Mouse (Mus musculus) heart, postnatal 25 days (tissue): ENCODE results near the gene Bcl2l14. TPM values are rescaled to one million over a fixed set of nuclear protein-coding genes. Genes with fewer than 3 reads are reported as not detected.

Experiments
- DNase-seq: peaks from one replicate; pipeline ENCODE4 v3.0.0; 2022; ENCODE audit warnings: low spot score
- intact Hi-C: fragments of 180-260 bp; cut with DNase I; formaldehyde crosslinking; loops from one replicate; pipeline ENCODE4 v1.15.1; 2025
- total RNA-seq, 2 experiments: library from RNA; stranded (reverse); gene quantifications; 2 replicates each; pipeline ENCODE4 v1.2.3; 2021

Gene Bcl2l14
- total RNA-seq, 2 experiments from 2014 or later, result not detected

DNA sequence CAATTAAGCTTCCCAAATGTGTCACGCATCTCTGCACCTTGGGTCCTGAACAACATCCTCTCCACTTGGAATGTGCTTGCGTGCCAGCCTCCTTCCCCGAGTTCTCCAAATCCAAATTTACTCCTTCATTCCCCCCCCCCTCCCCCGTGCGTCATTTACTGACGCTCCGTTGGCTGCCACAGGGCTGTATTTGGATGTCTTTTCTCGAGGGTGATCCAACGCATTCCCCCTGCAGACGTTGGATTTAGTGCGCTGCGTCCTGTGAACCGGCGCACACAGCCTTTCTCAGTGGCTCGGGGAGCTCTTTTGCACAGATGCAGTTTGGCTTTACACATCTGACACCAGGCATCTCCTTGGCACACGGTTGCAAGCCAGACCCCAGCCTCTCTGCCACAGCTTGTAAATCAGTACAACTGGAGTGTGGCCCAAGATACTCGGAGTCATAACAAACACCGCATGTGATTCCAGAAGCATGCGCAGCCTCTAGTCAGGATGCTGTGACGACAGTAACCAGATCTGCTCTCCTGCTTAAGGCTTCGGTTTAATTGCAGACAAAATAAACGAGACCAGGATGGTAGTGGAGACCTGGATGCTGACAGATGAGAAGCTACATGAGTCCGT, 43.4 kb downstream of the Bcl2l14 start:
- peak; percentile 16 for DNase-seq
- intact Hi-C loops, result no loop called here

DNA sequence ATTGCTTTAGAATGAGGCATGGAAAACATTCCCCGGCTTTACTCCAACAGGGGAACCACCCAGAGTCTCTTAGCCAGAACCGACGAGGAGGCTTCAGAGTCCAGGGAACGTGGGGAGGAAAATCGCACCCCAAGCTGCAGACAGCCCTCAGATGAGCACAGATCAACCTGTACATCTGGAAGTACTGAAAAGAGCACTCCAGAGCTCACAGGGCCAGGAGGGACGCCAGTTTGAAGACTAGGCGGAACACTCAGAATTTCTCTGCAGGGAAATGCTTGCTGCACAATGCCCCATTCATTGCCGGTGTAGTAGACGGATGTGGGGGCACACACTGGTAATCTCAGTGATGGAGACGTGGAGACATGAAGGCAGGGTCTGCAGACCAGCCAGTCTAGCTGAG, 43.9 kb downstream of the Bcl2l14 start:
- intact Hi-C loops, result no loop called here
- no peak for DNase-seq

DNA sequence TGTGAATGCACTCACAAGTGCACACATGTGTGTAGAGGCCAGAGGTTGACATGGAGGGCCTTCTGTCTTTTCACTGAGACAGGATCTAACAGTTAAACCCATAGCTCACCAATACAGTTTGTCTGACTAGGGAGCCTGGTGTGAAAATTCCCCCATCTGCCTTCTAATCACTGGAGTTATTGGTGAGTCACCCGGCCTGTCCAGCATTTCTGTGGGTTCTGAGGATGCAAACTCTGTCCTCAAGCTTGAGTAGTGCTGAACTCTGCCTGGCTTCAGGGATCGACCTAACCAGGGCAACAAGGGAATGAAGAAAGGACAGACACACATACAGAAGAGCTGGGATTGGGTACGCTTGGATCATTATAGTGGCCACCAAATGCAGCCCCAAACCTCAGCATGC, 45.6 kb downstream of the Bcl2l14 start:
- intact Hi-C loops, result no loop called here

DNA sequence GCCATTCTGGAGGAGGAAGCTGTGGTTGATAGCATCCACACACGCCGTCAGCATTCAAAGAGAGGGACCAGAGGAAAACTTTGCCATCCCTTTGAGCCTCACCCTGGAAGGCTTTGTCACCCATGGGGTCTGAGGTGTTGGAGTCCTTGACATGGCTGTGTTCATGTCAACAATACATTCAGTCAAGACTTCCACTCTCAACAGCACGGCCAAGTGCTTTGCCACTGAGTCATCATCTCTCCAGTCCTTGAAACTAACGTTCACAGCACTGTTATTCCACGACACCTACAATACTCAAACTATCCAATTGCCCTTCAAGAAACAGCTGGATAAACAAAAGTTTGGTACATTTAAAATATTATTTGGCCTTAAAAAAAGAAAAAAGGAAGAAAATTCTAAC, 46.1 kb downstream of the Bcl2l14 start:
- DNase-seq, result no peak
- intact Hi-C loops, result no loop called here

More for the DNA sequence above, 45.6 kb downstream of the Bcl2l14 start:
- DNase-seq, result no peak

DNA sequence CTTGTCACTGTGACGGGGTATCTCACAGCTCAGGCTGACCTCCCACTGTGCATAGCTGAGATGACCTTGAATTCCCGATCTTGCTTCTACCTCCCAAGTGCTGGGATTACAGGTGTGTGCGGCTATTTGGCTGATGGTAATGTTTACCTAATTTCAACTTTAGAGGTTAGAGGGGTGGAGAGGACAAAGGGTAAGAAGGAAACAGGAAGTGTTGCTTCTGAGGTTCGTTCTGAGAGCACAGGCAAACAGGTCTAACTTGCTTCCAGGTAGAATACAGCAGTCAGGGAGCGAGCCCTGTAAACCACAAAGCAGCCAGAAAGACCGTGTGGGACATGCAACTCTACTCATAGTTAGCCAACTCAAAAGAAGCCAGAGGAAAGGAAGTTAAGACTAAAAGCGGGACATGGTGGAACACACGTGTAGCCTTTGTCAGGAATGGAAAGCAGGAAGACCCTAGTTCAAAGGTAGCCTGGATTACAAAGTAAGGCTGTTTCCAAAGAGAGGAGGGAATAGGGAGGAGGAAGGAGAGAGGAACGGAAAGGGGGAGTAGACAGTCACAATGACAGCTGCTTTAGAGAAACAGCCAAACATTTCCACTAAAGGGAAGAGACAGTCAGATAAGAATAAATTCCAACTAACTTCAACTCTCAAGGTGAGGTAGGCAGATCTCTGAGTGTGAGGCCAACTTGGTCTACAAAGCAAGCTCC, 47.2 kb downstream of the Bcl2l14 start:
- no peak for DNase-seq
- intact Hi-C loops, result no loop called here

DNA sequence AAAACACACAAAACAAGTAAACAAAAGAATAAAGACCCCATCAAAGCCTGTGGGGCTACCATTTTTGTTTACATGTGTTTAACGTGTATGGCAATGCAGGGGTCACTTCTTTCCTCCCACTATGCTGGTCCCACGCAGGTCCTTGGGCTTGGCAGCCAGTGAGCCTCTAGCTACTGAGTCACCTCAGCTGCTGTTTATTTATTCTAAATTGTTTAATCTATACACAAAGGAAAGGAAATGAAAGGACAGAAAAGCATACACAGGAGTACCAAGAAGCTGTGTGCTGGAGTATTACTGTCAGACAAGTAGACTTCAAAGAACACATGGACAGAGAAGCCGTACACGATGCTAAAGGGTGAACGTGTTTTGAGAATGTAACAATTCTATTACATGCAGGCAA, 47.8 kb downstream of the Bcl2l14 start:
- intact Hi-C loops, result no loop called here
- DNase-seq, result no peak

DNA sequence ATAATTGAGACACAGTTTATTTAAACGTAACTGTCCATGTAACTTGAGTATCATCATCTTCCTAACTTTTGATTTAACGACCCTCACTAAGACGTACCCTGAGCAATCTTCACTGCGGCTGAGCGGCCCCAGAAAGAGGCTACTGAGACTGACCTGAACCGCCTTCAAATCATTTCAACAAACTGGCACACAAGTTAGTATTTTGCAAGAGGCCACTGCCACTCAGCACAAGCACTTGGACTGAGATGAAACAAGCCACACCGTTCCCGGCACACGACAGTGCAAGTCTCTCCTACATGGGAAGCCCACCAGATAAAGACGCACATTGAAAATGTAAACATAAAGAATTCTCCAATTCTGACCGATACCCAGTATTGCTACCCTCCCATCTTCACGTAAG, 52.3 kb downstream of the Bcl2l14 start:
- intact Hi-C loops, result no loop called here
- DNase-seq, result no peak

DNA sequence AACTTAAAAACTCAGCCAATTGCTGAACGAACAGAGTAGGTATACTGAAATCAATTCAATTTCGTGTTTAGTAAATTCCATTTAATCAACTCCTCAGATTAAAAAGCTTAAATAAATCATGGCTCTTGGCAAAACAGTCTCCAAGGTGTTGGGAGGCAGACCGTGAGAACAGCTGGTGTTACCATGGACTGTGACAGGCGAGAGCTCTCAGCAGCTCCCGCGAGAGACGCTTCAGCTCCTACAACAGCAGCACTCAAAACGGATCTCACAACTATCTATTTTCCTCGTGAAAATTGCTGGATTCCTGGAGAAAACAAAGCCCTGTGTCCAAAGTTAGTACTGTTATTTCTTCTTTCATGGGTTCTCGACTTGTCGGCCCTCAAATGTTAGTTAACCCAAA, 53.8 kb downstream of the Bcl2l14 start:
- intact Hi-C loops, result loop anchor here (2.0 kb wide), 1 partner anchor 25 kb away; no protein-coding TSS in a partner anchor
- DNase-seq, result no peak

DNA sequence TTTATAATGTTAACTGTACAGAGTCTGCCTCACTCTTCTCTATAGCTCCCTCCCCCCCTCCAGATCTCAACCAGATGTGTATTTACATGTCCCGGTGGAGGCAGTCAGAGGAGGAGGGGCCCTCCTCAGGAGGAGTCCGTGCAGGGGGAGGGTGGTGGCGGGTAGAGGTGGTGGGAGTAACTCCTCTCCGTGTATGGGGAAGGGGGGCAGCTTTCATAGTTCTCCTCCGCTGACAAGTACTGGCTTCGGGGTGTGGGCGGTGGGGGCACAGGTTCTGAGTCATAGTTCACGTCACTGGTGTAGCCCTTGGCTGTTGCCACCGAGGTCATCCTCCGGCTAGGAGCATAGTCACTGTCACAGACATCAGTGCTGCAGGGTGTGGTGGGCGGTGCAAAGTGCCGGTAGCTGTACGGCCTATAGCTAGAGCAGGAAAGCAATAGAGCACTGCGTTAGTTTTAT, 54.6 kb downstream of the Bcl2l14 start:
- DNase-seq, result no peak

DNA sequence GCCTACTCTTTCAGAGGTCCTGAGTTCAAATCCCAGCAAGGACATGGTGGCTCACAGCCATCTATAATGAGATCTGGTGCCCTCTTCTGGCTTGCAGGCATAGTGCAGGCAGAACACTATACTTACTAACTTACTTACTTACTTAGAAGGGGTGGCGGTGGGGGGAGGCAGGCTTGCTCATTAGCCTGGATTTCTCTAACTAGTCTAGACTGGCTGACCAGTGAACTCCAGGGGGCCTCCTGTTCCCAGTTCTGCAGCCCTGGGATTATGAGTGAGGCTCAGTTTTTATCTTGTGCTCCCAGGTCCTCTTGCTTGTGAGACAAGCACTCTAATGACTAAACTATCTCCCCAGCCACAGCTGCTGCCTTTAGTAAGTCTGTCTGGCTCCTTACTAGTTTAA, 58.0 kb downstream of the Bcl2l14 start:
- DNase-seq, result no peak
- intact Hi-C loops, result no loop called here

More for the DNA sequence above, 54.6 kb downstream of the Bcl2l14 start:
- intact Hi-C loops, result loop anchor here (2.0 kb wide), 1 partner anchor 26 kb away; no protein-coding TSS in a partner anchor

DNA sequence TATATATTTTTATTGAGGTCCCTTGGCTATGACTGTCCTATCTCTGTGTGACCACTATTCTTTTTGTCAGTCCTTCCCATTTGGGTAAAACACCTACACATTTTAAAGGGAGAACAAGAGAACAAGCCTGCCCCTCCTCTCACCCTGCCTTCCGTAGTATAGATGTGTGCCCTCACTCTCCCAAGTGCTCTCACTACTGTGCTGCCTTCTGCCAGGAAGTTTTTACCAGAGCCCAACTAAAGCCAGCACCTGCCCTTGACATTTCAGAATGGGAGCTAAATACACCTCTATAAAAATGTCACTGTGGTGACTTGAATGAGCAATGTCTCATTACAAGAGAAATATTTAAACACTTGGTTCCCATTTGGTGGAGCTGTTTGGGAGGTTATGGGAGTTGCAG, 62.3 kb downstream of the Bcl2l14 start:
- intact Hi-C loops, result no loop called here
- DNase-seq, result no peak

DNA sequence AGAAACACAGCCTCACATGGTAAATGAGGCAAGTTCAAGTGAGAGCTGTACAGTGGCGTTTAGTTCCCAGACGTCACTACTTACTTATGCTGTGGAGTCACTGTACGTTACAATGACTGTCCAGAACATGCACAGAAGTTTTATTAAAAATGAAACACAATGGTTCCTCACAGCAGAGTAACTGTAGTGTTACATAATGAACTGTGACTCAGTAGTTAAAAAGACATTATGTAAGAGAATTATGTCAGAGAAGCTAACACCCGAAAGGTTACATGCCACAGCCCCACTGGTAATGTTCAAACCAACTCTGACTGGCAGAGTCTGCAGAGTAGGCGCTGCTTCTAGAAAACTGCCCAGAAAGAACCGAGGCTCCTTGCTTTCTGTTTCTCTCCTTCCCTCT, 65.1 kb downstream of the Bcl2l14 start:
- intact Hi-C loops, result no loop called here
- DNase-seq, result no peak

DNA sequence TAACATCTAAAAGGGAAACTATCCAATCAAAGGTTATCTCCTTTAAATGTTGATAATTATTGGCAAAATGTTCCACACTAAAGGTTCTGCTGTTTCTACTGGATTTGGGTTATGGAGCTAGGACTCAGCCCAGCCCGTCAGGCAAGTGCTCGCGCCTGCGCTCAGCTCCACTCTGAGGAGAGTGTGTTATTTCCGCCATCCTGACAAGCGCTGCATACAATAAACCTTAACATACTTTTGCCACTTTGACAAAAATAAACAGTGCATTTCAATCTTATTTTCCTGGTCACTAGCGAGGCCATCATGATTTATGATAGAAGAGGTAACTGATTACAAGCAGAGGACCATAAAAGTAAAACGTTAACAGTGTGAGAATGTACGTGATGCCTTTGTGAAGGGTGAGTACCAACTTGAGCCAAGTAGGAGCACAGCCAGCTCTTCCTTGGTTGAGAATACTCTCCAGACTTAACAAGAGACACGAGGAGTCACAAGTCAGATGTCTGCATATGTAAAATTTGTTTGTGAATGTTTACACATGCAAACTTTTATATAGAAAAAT, 70.6 kb downstream of the Bcl2l14 start:
- no peak for DNase-seq
- intact Hi-C loops, result no loop called here

DNA sequence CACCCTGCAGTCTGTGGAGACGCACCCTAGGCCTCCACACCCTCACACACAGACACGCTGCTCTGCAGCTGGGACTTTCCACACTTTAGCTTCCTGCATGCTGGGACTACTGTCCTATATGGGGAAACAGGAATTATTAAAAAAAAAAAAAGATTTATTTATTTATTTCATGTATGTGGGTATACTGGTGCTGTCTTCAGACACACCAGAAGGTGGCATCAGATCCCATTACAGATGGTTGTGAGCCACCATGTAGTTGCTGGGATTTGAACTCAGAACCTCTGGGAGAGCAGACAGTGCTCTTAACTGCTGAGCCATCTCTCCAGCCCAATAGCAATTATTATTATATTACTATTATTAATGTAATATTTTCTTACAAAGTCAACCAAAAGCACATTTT, 73.2 kb downstream of the Bcl2l14 start:
- DNase-seq, result no peak
- intact Hi-C loops, result no loop called here

DNA sequence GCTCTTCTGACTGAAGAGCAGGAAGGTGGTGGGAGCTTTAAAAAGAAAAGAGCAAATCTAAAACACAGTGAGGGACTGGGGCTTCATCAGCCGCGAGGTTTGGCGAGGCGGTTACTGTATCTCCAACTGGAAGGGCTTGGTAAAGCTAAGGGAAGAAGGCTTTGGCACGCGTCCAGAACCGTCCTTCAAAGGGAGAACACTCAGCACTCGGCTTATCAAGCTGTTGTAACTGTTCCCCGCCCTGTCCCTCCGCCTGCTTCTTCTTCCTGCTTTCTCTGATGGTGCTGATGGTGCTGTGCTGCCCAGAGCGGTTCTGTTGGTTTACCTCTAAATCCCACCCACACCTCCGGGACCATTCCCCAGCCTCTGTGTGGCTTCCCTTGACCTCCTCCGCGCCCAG, 74.7 kb downstream of the Bcl2l14 start:
- DNase-seq, result peak; percentile 35
- intact Hi-C loops, result loop anchor here (2.0 to 5.0 kb wide), 3 partner anchors 44 to 136 kb away; partner anchors contain the start of gene Lrp6

DNA sequence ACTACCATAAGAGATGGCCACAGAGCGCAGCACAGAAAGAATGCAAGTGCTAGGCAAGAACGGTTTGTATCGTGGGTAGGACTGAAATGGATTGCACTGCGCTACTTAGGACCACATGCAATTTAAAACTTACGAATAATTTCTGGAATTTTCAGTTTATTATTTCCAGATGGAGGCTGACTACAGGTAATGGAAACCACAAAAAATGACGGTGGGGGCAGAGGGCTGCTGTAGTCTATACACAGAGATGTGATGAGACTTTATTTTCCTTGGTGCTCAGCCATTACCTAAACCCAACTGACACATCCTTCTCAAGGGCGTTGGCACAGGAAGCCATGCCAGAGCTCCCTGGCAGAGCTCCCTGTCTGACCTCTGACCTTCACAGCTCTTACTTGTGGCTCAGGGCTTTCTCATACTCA, 77.0 kb downstream of the Bcl2l14 start:
- intact Hi-C loops, result loop anchor here (5.0 kb wide), 2 partner anchors 46 to 94 kb away; partner anchors contain the start of gene Lrp6
- DNase-seq, result no peak

DNA sequence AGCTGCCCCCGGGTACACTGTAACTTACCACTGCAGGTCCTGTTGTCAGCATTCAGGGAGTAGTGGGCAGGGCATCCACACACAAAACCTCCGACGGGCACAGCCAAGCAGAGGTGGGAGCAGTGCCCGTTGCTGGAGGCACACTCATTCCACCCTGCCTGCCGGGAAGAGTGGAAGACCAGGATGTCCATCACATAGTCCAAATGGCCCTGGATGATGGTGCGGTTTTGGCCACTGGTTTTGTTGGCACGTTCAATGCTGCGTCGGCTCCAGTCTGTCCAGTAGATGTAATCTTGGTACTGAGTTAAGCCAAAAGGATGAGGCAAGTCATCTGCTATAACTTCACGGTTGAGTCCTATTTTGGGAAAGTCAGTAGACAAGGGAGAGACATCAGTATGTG, 83.4 kb downstream of the Bcl2l14 start:
- intact Hi-C loops, result no loop called here
- DNase-seq, result no peak

DNA sequence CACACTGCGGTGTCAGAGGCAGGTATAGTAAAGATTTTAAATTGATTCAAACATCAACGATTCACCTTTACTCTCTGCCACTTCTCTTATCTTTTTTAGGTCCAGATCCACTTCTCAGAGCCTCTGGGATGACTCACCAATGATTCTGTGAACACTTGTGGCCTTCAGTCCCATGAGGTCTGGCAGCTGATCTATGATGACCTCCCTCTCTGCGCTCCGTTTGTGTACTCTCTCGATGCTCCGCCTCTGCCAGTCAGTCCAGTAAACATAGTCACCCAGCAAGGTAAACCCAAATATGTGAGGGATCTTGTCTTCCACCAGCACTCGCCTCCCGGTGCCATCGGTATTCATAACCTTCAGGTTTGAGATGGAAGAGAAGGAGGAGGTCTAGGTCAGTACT, 90.2 kb downstream of the Bcl2l14 start:
- intact Hi-C loops, result no loop called here
- DNase-seq, result no peak
